In the genomic region with DNA sequence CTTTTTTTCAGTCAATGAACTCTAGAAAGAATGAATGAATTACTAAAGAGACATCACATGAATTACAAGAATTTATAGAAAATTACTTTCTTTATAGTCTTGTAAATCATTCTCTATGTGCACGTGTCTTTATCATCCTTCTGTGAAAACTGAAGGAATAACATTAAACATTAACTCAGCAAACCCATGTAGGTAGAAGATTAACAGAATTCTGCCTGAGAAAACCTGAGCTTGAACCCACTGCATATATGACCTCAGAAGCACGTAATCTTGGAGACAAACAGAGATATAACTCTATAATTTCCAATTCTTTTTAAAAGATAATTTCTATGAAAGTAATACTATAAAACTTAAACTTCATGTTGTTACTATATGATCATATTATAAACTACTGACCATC, we compare ENCODE assay signal across 14 mouse cellular contexts.
DNase-seq lines count a peak whose midpoint lies in the region; ATAC-seq and TF ChIP-seq lines count a peak whose summit lies in the region.
"Had no signal": no experiment of that assay in that cellular context is flagged by ENCODE, and none has a peak within 500 bp of the region (broad histone marks: within the 10 kb centered on the region; RNA-seq: fewer than 3 reads in every experiment).

No protein-coding gene starts in this region.

- DNase-seq in kidney, adult 11 months: no peak
- no peak for DNase-seq in liver, postnatal 0 days
- no peak for DNase-seq in thymus, postnatal 4 days
- no peak for DNase-seq in urinary bladder, postnatal 25 days (ENCODE audit: low spot score)
- DNase-seq: cerebellum, adult 18-20 months; forebrain, postnatal 0 days had no signal

- H3K4me2 ChIP-seq in kidney, embryonic 14.5 days (replicated peaks; ENCODE audit: low read depth, low read length): no peak overlapping the region
- H3K4me2 ChIP-seq in liver, postnatal 0 days (ENCODE audit: low read depth, low read length): no peak overlapping the region
- H3K4me2 ChIP-seq in liver, embryonic 12.5 days: no peak overlapping the region
- H3K4me2 ChIP-seq in intestine, postnatal 0 days (replicated peaks; ENCODE audit: low read depth): no peak overlapping the region
- H3K4me2 ChIP-seq: forebrain, embryonic 13.5 days; heart, embryonic 12.5 days had no signal

- H3K27me3 ChIP-seq in kidney, embryonic 14.5 days (ENCODE audit: control insufficient read depth, insufficient read depth, low read length): no peaks in the 10 kb centered on the region
- no peaks in the 10 kb centered on the region for H3K27me3 ChIP-seq in liver, postnatal 0 days (ENCODE audit: insufficient read depth, low read length)
- no peaks in the 10 kb centered on the region for H3K27me3 ChIP-seq in liver, embryonic 12.5 days (replicated peaks)
- H3K27me3 ChIP-seq in intestine, postnatal 0 days (replicated peaks; ENCODE audit: control insufficient read depth, insufficient read depth, low read length): no peaks in the 10 kb centered on the region
- H3K27me3 ChIP-seq: CH12.LX; forebrain, embryonic 13.5 days; heart, embryonic 12.5 days had no signal

- no peak for TF ChIP-seq CTCF in liver, postnatal 0 days (IDR thresholded peaks at IDR 0.05; ENCODE audit: low read depth)
- no peak for TF ChIP-seq CTCF in intestine, postnatal 0 days (IDR thresholded peaks at IDR 0.05; ENCODE audit: low read depth)

- H3K36me3 ChIP-seq in kidney, embryonic 14.5 days (ENCODE audit: control insufficient read depth, insufficient read depth, low read length): no peaks in the 10 kb centered on the region
- H3K36me3 ChIP-seq in liver, postnatal 0 days (replicated peaks; ENCODE audit: insufficient read depth, low read length): no peaks in the 10 kb centered on the region
- H3K36me3 ChIP-seq in liver, embryonic 12.5 days: no peaks in the 10 kb centered on the region
- no peaks in the 10 kb centered on the region for H3K36me3 ChIP-seq in intestine, postnatal 0 days (ENCODE audit: control insufficient read depth, insufficient read depth)
- H3K36me3 ChIP-seq: embryonic facial prominence, embryonic 10.5 days; heart, embryonic 12.5 days; hindbrain, embryonic 10.5 days had no signal

- no peak overlapping the region for H3K27ac ChIP-seq in kidney, embryonic 14.5 days (ENCODE audit: low read depth, low read length)
- H3K27ac ChIP-seq in liver, postnatal 0 days (ENCODE audit: low read depth): no peak overlapping the region
- no peak overlapping the region for H3K27ac ChIP-seq in liver, embryonic 12.5 days
- no peak overlapping the region for H3K27ac ChIP-seq in intestine, postnatal 0 days (ENCODE audit: low read depth, low read length)
- H3K27ac ChIP-seq: embryonic facial prominence, embryonic 10.5 days; forebrain, embryonic 13.5 days; hindbrain, embryonic 10.5 days had no signal

- H3K9me3 ChIP-seq in kidney, embryonic 14.5 days (ENCODE audit: control insufficient read depth, low read length): no peaks in the 10 kb centered on the region
- no peaks in the 10 kb centered on the region for H3K9me3 ChIP-seq in liver, postnatal 0 days (ENCODE audit: low read length)
- no peaks in the 10 kb centered on the region for H3K9me3 ChIP-seq in liver, embryonic 12.5 days (replicated peaks)
- H3K9me3 ChIP-seq in intestine, postnatal 0 days (ENCODE audit: control insufficient read depth): no peaks in the 10 kb centered on the region
- H3K9me3 ChIP-seq: embryonic facial prominence, embryonic 10.5 days; forebrain, embryonic 13.5 days; heart, embryonic 12.5 days; hindbrain, embryonic 10.5 days had no signal

- H3K4me3 ChIP-seq in kidney, embryonic 14.5 days (ENCODE audit: low read length): no peak overlapping the region
- no peak overlapping the region for H3K4me3 ChIP-seq in liver, postnatal 0 days (ENCODE audit: low read depth, low read length)
- no peak overlapping the region for H3K4me3 ChIP-seq in liver, embryonic 12.5 days
- no peak overlapping the region for H3K4me3 ChIP-seq in intestine, postnatal 0 days (ENCODE audit: low read depth, low read length)
- H3K4me3 ChIP-seq: embryonic facial prominence, embryonic 10.5 days; forebrain, embryonic 13.5 days; heart, embryonic 12.5 days; hindbrain, embryonic 10.5 days had no signal

- no peak for TF ChIP-seq EP300 in liver, postnatal 0 days (IDR thresholded peaks at IDR 0.05; ENCODE audit: low read depth)

- 0 out of 2 replicates have a peak, but pooled peaks cover 5% of the 10 kb centered on the region for H3K4me1 ChIP-seq in kidney, embryonic 14.5 days (ENCODE audit: control insufficient read depth, insufficient read depth, low read length)
- 0 out of 2 replicates have a peak, but pooled peaks cover 3% of the 10 kb centered on the region for H3K4me1 ChIP-seq in liver, postnatal 0 days (ENCODE audit: insufficient read depth)
- no peaks in the 10 kb centered on the region for H3K4me1 ChIP-seq in liver, embryonic 12.5 days
- no peaks in the 10 kb centered on the region for H3K4me1 ChIP-seq in intestine, postnatal 0 days (replicated peaks; ENCODE audit: control insufficient read depth, insufficient read depth, low read length)
- H3K4me1 ChIP-seq: forebrain, embryonic 13.5 days; hindbrain, embryonic 10.5 days had no signal

- no peak overlapping the region for H3K9ac ChIP-seq in kidney, embryonic 14.5 days (ENCODE audit: low read depth, low read length)
- no peak overlapping the region for H3K9ac ChIP-seq in liver, postnatal 0 days (replicated peaks)
- no peak overlapping the region for H3K9ac ChIP-seq in liver, embryonic 12.5 days
- no peak overlapping the region for H3K9ac ChIP-seq in intestine, postnatal 0 days (ENCODE audit: low read depth, low read length)
- H3K9ac ChIP-seq: forebrain, embryonic 13.5 days; forebrain, postnatal 0 days; heart, embryonic 12.5 days had no signal

- WGBS in kidney, embryonic 14.5 days: 45% methylated on average over 2 of the region's 2 CpGs
- WGBS in liver, postnatal 0 days (ENCODE audit: insufficient replicate concordance): 42% methylated on average over 2 of the region's 2 CpGs
- WGBS in liver, embryonic 12.5 days (ENCODE audit: insufficient replicate concordance): 52% methylated on average over 2 of the region's 2 CpGs
- WGBS in intestine, postnatal 0 days: 38% methylated on average over 2 of the region's 2 CpGs

- ATAC-seq in kidney, embryonic 14.5 days (ENCODE audit: low FRiP score, low TSS enrichment): peak; percentile 78
- ATAC-seq in liver, postnatal 0 days: peak; percentile 47; the same call in 1 of the 2 replicates
- no peak for ATAC-seq in liver, embryonic 12.5 days
- peak; percentile 79 for ATAC-seq in intestine, postnatal 0 days
- ATAC-seq: forebrain, embryonic 13.5 days; forebrain, postnatal 0 days had no signal
